ENCODE assay signal across 8 mouse cellular contexts in the genomic region with DNA sequence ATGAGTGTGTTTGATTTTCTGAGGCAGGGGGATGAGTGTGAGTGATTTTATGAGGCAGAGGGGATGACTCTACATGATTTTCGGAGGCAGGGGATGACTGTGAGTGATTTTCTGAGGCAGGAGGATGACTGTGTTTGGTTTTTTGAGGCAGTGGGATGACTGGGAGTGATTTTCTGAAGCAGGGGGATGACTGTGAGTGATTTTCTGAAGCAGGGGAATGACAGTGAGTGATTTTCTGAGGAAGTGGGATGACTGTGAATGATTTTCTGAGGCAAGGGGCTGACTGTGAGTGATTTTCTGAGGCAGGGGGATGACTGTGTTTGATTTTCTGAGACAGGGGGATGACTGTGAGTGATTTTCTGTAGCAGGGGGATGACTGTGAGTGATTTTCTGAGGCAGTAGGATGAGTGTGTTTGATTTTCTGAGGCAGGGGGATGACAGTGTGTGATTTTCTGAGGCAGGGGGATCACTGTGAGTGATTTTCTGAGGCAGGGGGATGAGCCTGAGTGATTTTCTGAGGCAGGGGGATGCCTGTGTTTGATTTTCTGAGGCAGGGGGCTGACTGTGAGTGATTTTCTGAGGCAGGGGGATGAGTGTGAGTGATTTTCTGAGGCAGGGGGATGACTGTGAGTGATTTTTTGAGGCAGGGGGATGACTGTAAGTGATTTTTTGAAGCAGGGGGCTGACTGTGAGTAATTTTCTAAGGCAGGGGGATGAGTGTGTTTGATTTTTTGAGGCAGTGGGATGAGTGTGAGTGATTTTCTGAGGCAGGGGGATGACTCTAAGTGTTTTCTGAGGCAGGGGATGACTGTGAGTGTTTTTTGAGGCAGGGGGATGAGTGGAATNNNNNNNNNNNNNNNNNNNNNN. TPM values are rescaled to one million over a fixed set of nuclear protein-coding genes. Genes with fewer than 3 reads are reported as not detected.
A peak's percentile ranks its signal among the peaks of the same experiment; 100 is the strongest.
DNase-seq lines count a peak whose midpoint lies in the region; ATAC-seq and TF ChIP-seq lines count a peak whose summit lies in the region.

No protein-coding gene starts in this region.

- H3K27ac ChIP-seq in heart, embryonic 10.5 days: no peak overlapping the region
- H3K27ac ChIP-seq in embryonic facial prominence, embryonic 15.5 days (replicated peaks): no peak overlapping the region
- H3K27ac ChIP-seq in intestine, embryonic 16.5 days (ENCODE audit: low read length): no peak overlapping the region
- no peak overlapping the region for H3K27ac ChIP-seq in left cerebral cortex, adult 2 months

- no peaks in the 10 kb centered on the region for H3K4me1 ChIP-seq in heart, embryonic 10.5 days
- no peaks in the 10 kb centered on the region for H3K4me1 ChIP-seq in embryonic facial prominence, embryonic 15.5 days
- H3K4me1 ChIP-seq in intestine, embryonic 16.5 days (ENCODE audit: control insufficient read depth, insufficient read depth, low read length): no peaks in the 10 kb centered on the region

- no peak overlapping the region for H3K4me2 ChIP-seq in embryonic facial prominence, embryonic 15.5 days (replicated peaks)
- no peak overlapping the region for H3K4me2 ChIP-seq in intestine, embryonic 16.5 days (ENCODE audit: low read depth, low read length)

- peak; percentile 64 for ATAC-seq in embryonic facial prominence, embryonic 15.5 days (ENCODE audit: insufficient number of reproducible peaks, low FRiP score, low TSS enrichment, low read depth)
- 0 out of 2 replicates have a peak, but pooled peaks have one; percentile 21 for ATAC-seq in intestine, embryonic 16.5 days

- peak; percentile 99 for DNase-seq in heart, embryonic 10.5 days (ENCODE audit: low spot score)
- DNase-seq in heart, adult 8-10 months (ENCODE audit: low spot score): no peak
- DNase-seq in MN1 (ENCODE audit: low spot score): peak; percentile 85
- peak; percentile 85 for DNase-seq in naive thymus-derived CD4-positive, alpha-beta T cell, adult 2 months (ENCODE audit: low read depth)
- DNase-seq in left cerebral cortex, adult 2 months (ENCODE audit: extremely low spot score in 1 of 2, low spot score in 2 of 2): no peak
- DNase-seq in layer of hippocampus, adult 9-10 months (ENCODE audit: low spot score): no peak

- H3K27me3 ChIP-seq in heart, embryonic 10.5 days (ENCODE audit: insufficient read depth, poor library complexity, severe bottlenecking): no peaks in the 10 kb centered on the region
- H3K27me3 ChIP-seq in embryonic facial prominence, embryonic 15.5 days: no peaks in the 10 kb centered on the region
- H3K27me3 ChIP-seq in intestine, embryonic 16.5 days (replicated peaks; ENCODE audit: control insufficient read depth, insufficient read depth, low read length): no peaks in the 10 kb centered on the region

- 48% methylated on average over 1 of the region's 1 CpGs for WGBS in heart, embryonic 10.5 days
- WGBS in embryonic facial prominence, embryonic 15.5 days: 47% methylated on average over 1 of the region's 1 CpGs
- WGBS in intestine, embryonic 16.5 days: 63% methylated on average over 1 of the region's 1 CpGs

- H3K9me3 ChIP-seq in heart, embryonic 10.5 days: peaks cover 11% of the 10 kb centered on the region
- peaks cover 12% of the 10 kb centered on the region for H3K9me3 ChIP-seq in embryonic facial prominence, embryonic 15.5 days (replicated peaks)
- peaks cover 15% of the 10 kb centered on the region for H3K9me3 ChIP-seq in intestine, embryonic 16.5 days (ENCODE audit: control insufficient read depth, low read length)

- H3K4me3 ChIP-seq in heart, embryonic 10.5 days: no peak overlapping the region
- no peak overlapping the region for H3K4me3 ChIP-seq in embryonic facial prominence, embryonic 15.5 days (replicated peaks)
- no peak overlapping the region for H3K4me3 ChIP-seq in intestine, embryonic 16.5 days (ENCODE audit: low read length)
- H3K4me3 ChIP-seq in left cerebral cortex, adult 2 months: no peak overlapping the region

- no peak overlapping the region for H3K9ac ChIP-seq in embryonic facial prominence, embryonic 15.5 days
- no peak overlapping the region for H3K9ac ChIP-seq in intestine, embryonic 16.5 days (ENCODE audit: low read depth, low read length)

- intact Hi-C loops in left cerebral cortex, adult 2 months (cut with DNase I): no loop called here

- no peak for TF ChIP-seq CTCF in left cerebral cortex, adult 2 months (IDR thresholded peaks at IDR 0.05)

- H3K36me3 ChIP-seq in heart, embryonic 10.5 days: no peaks in the 10 kb centered on the region
- H3K36me3 ChIP-seq in embryonic facial prominence, embryonic 15.5 days: no peaks in the 10 kb centered on the region
- H3K36me3 ChIP-seq in intestine, embryonic 16.5 days (ENCODE audit: control insufficient read depth, insufficient read depth, low read length): no peaks in the 10 kb centered on the region

RNA-seq across cellular contexts. Expression of a gene that starts 55.1 kb away (rescaled TPM):
- 6.8 and 8.7 TPM in 2 replicates for polyA plus RNA-seq in heart, embryonic 10.5 days (2016; fragmentation: Nextera tagmentation; extraction: Ambion mirVana)
- 10 to 100 TPM in 3 of 4 experiments, 1 to 10 TPM in 1; 9.7 to 13.7 (median 12.2) TPM for total RNA-seq in heart, adult 8-10 months (2022)
- polyA plus RNA-seq in embryonic facial prominence, embryonic 15.5 days (2015; fragmentation: Nextera tagmentation; extraction: Ambion mirVana): 9.7 and 10.0 TPM in 2 replicates
- polyA plus RNA-seq in intestine, embryonic 16.5 days (2015; fragmentation: Nextera tagmentation; extraction: Ambion mirVana): 14.8 and 15.7 TPM in 2 replicates
- 10 to 100 TPM; 17.7 to 19.2 TPM for total RNA-seq in left cerebral cortex, adult 2 months (2021)

Comparison
In these comparisons a context has a peak if more than half of its experiments do, and no peak if none do; other contexts are left out.
1. DNase-seq: peak in heart, embryonic 10.5 days (single experiment), MN1 (single experiment) and naive thymus-derived CD4-positive, alpha-beta T cell, adult 2 months (single experiment); none in heart, adult 8-10 months (single experiment), left cerebral cortex, adult 2 months (0 of 2) and layer of hippocampus, adult 9-10 months (single experiment).